Mouse (Mus musculus): Measurements from ENCODE around the gene Sdk2. TPM values are rescaled to one million over a fixed set of nuclear protein-coding genes. Genes with fewer than 3 reads are reported as not detected.

The Sdk2 gene
- polyA plus RNA-seq, 1 experiment from 2014 or later: 7.1 TPM

DNA sequence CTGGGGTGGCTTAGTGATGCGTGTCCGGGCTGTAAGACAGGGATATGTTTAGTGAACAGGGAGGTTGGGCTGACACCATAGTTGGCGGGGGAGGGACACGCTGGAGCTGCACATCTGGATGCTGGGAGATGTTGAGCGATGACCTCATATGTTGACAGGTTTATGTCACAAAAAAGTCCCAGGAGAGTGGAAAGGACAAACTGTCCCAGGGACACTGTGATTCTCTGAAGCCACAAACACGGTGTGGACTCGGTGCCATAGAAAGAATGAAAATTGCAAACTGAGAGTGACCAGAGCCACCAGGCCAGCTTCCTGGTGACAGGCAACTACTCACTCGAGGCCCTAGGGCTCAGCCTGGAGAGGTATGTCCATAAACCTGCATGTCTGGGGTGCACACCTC is 199.8 kb downstream of the Sdk2 start:
- Histone ChIP-seq H3K4me2 (replicated peaks) (no peak overlapping the region), H3K36me3 (peaks cover 5% of the 10 kb centered on the region; the same call in 1 of the 2 replicates), H3K4me3 (no peak overlapping the region), H3K9ac (replicated peaks) (no peak overlapping the region), H3K27me3 (peaks cover 15% of the 10 kb centered on the region; the same call in 1 of the 2 replicates), H3K9me3 (no peaks in the 10 kb centered on the region), H3K27ac (replicated peaks) (no peak overlapping the region), H3K4me1 (peaks cover 7% of the 10 kb centered on the region; the same call in 1 of the 2 replicates)
- ATAC-seq (ENCODE audit: low FRiP score, low read depth): no peak
- WGBS: 87% methylated on average over 8 of the region's 8 CpGs

DNA sequence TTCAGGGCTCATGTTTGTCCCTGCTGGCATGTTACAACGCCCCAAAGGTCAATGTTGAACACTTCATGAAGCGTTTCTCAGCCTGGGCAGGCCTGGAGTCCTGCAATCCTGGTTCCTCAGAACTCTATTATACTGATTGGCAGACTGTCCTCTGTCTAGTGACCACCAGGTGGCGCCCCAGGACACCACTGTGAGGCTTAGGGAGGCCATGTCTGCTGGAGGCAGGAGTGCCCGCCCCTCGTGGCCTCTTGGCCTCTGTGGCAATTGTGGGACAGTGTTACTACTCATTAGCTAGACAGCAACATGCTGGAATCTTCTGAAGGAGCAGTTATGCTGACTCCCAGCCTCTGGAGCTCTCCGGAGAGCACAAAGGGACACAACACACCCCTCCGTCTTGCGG is 201.2 kb downstream of the Sdk2 start:
- Histone ChIP-seq H3K4me3 (no peak overlapping the region), H3K9me3 (no peaks in the 10 kb centered on the region), H3K27ac (replicated peaks) (no peak overlapping the region), H3K27me3 (peaks cover 15% of the 10 kb centered on the region; the same call in 1 of the 2 replicates), H3K4me2 (replicated peaks) (no peak overlapping the region), H3K4me1 (peaks cover 4% of the 10 kb centered on the region; the same call in 1 of the 2 replicates), H3K36me3 (peaks cover 3% of the 10 kb centered on the region; the same call in 1 of the 2 replicates), H3K9ac (replicated peaks) (no peak overlapping the region)
- WGBS: 35% methylated on average over 8 of the region's 8 CpGs
- peak; percentile 82 for ATAC-seq (ENCODE audit: low FRiP score, low read depth)

- Histone ChIP-seq H3K4me1 (peaks cover 4% of the 10 kb centered on the region; the same call in 1 of the 2 replicates), H3K27me3 (peaks cover 15% of the 10 kb centered on the region; the same call in 1 of the 2 replicates), H3K4me3 (no peak overlapping the region), H3K27ac (replicated peaks) (no peak overlapping the region), H3K9ac (replicated peaks) (no peak overlapping the region), H3K9me3 (0 out of 2 replicates have a peak, but pooled peaks cover 4% of the 10 kb centered on the region), H3K4me2 (replicated peaks) (no peak overlapping the region), H3K36me3 (peaks cover 12% of the 10 kb centered on the region; the same call in 1 of the 2 replicates)
- 77% methylated on average over 5 of the region's 5 CpGs for WGBS
- ATAC-seq (ENCODE audit: low FRiP score, low read depth): no peak
These were observed 203.4 kb downstream of the Sdk2 start for GRCm38 (mm10) chr11:113863408-113863807.

DNA sequence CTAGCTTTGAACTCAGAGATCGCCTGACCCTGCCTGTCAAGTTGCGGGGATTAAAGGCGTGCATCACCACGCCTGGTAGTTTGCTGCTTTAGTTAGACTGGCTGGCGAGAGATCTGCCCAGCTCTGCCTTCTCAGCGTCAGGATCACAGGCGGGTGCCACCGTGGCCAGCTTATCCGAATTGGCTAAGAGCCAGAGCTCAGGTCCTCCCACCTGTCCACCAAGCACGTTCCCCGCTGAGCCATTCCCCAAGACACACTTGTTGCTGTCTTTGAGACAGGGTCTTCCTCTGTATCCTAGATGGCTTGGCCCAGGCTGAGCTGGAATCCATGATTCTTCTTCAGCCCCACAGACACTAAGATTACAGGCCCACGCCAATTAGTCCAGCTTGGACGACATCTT is 211.2 kb downstream of the Sdk2 start:
- H3K27ac ChIP-seq (replicated peaks): no peak overlapping the region
- no peak overlapping the region for H3K4me2 ChIP-seq (replicated peaks)
- H3K4me1 ChIP-seq: no peaks in the 10 kb centered on the region
- no peak overlapping the region for H3K4me3 ChIP-seq
- H3K9ac ChIP-seq (replicated peaks): no peak overlapping the region
- WGBS: 84% methylated on average over 13 of the region's 13 CpGs
- no peaks in the 10 kb centered on the region for H3K27me3 ChIP-seq
- ATAC-seq (ENCODE audit: low FRiP score, low read depth): no peak
- 0 out of 2 replicates have a peak, but pooled peaks cover 4% of the 10 kb centered on the region for H3K9me3 ChIP-seq
- H3K36me3 ChIP-seq: peaks cover 23% of the 10 kb centered on the region

- Histone ChIP-seq H3K4me2 (replicated peaks) (no peak overlapping the region), H3K27ac (replicated peaks) (no peak overlapping the region), H3K9me3 (no peaks in the 10 kb centered on the region), H3K36me3 (peaks cover 4% of the 10 kb centered on the region), H3K27me3 (no peaks in the 10 kb centered on the region; the same call in 1 of the 2 replicates), H3K4me1 (0 out of 2 replicates have a peak, but pooled peaks cover 5% of the 10 kb centered on the region), H3K9ac (replicated peaks) (no peak overlapping the region), H3K4me3 (no peak overlapping the region)
- WGBS: 87% methylated on average over 8 of the region's 8 CpGs
- no peak for ATAC-seq (ENCODE audit: low FRiP score, low read depth)
These were observed 215.1 kb downstream of the Sdk2 start for GRCm38 (mm10) chr11:113851750-113852149.

- Histone ChIP-seq H3K9me3 (no peaks in the 10 kb centered on the region), H3K9ac (replicated peaks) (no peak overlapping the region), H3K27me3 (no peaks in the 10 kb centered on the region; the same call in 1 of the 2 replicates), H3K36me3 (peaks cover 4% of the 10 kb centered on the region), H3K27ac (replicated peaks) (no peak overlapping the region), H3K4me1 (0 out of 2 replicates have a peak, but pooled peaks cover 5% of the 10 kb centered on the region), H3K4me3 (no peak overlapping the region), H3K4me2 (replicated peaks) (no peak overlapping the region)
- 60% methylated on average over 7 of the region's 7 CpGs for WGBS
- no peak for ATAC-seq (ENCODE audit: low FRiP score, low read depth)
These were observed 217.5 kb downstream of the Sdk2 start for GRCm38 (mm10) chr11:113849322-113849721.

DNA sequence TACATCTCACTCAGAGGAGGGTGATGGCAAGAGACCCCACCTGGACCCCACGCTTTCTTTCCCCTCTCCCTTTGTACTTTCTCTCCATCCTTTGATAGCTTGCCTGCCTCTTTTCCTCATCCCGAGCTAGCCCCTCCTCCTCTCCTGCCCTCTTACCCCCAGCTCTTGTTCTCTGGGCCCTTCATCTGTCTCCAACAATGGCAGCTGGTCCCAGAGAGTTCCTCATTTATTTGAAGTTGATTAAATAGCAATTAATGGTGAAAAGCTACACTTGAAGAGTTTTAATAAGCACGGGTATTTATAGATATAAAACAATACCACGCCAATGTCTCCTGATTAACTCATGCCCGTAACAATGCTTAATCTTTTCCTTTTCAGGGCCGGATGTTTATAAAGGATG is 222.9 kb downstream of the Sdk2 start:
- no peak for ATAC-seq (ENCODE audit: low FRiP score, low read depth)
- WGBS: 43% methylated on average over 6 of the region's 6 CpGs

DNA sequence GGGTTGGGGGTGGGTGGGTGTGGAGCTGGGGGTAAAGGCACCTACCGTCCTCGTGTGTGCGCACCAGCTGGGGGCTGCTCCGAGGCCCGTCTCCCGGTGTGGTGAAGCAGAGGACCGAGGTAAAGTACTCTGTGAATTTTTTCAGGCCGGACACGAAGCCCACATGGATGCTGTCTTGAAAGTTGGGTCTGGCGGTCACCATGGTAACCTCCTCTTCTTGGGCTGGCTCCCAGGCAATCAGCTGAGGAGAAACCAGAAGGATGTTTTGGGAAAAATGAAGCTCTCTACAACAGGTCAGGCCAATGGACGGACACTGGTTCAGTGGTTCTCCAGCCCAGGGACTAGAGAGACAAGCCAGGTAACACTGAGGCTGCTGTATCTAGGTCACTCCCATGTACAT is 224.0 kb downstream of the Sdk2 start:
- Histone ChIP-seq H3K4me1 (peaks cover 5% of the 10 kb centered on the region), H3K4me3 (no peak overlapping the region), H3K36me3 (peaks cover 6% of the 10 kb centered on the region), H3K4me2 (replicated peaks) (no peak overlapping the region), H3K9ac (replicated peaks) (no peak overlapping the region), H3K27ac (replicated peaks) (no peak overlapping the region), H3K27me3 (no peaks in the 10 kb centered on the region), H3K9me3 (no peaks in the 10 kb centered on the region)
- WGBS: 94% methylated on average over 11 of the region's 11 CpGs
- no peak for ATAC-seq (ENCODE audit: low FRiP score, low read depth)

More for the DNA sequence above, 222.9 kb downstream of the Sdk2 start:
- H3K4me2 ChIP-seq (replicated peaks): no peak overlapping the region
- peaks cover 6% of the 10 kb centered on the region for H3K36me3 ChIP-seq
- peaks cover 5% of the 10 kb centered on the region for H3K4me1 ChIP-seq
- H3K27me3 ChIP-seq: no peaks in the 10 kb centered on the region
- H3K4me3 ChIP-seq: no peak overlapping the region
- no peak overlapping the region for H3K27ac ChIP-seq (replicated peaks)
- no peaks in the 10 kb centered on the region for H3K9me3 ChIP-seq
- no peak overlapping the region for H3K9ac ChIP-seq (replicated peaks)

DNA sequence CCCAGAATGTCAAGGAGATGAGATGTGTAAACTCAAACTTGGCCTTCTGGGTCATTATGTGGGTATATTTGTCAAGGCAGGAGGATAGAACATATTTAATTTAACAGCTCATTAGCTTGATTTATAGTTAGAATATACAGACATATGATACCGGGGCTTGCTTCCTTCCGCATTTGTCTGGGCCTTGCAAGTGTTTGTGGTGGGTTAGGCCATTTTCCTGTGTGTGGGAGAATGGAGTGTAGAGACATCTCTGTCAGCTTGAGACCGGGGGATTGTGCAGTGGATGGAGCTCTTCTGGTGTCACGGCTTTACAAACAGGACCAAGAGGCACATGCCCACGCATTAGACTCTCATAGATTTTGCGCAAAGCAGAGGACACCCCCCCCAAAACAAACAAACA is 235.2 kb downstream of the Sdk2 start:
- H3K27me3 ChIP-seq: 0 out of 2 replicates have a peak, but pooled peaks cover 6% of the 10 kb centered on the region
- H3K4me3 ChIP-seq: no peak overlapping the region
- H3K4me2 ChIP-seq (replicated peaks): no peak overlapping the region
- H3K27ac ChIP-seq (replicated peaks): no peak overlapping the region
- no peak for ATAC-seq (ENCODE audit: low FRiP score, low read depth)
- no peak overlapping the region for H3K9ac ChIP-seq (replicated peaks)
- H3K4me1 ChIP-seq: peaks cover 17% of the 10 kb centered on the region
- 95% methylated on average over 6 of the region's 6 CpGs for WGBS
- peaks cover 17% of the 10 kb centered on the region; the same call in 1 of the 2 replicates for H3K36me3 ChIP-seq
- H3K9me3 ChIP-seq: no peaks in the 10 kb centered on the region

DNA sequence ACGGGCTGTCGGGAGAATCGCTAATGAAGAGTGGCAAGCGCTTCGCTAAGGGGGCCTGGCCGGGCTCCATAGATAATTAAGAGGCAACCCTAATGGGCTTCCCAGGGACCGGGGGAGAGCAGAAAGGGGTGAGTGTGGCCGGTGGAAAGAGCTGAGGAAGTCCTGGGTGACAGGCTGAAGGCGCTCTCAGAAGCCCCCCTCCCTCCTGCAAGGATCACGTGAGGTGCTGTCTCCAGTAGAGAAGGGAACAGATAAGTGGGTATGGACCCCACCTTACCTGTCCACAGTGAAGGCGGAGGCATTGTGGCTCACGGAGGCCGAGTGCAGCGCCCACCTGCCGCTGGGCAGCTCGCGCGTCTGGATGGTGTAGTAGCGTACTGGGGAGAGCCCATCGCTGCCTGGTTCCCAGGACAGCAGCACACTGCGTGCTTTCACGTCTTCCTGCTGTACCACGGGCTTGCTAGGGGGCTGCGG is 238.7 kb downstream of the Sdk2 start:
- Histone ChIP-seq H3K4me2 (replicated peaks) (peak overlapping the region; percentile 44), H3K9me3 (no peaks in the 10 kb centered on the region), H3K9ac (replicated peaks) (peak overlapping the region; percentile 37), H3K4me3 (peak overlapping the region; percentile 17), H3K27me3 (0 out of 2 replicates have a peak, but pooled peaks cover 6% of the 10 kb centered on the region), H3K27ac (replicated peaks) (peak overlapping the region; percentile 67), H3K36me3 (peaks cover 10% of the 10 kb centered on the region; the same call in 1 of the 2 replicates), H3K4me1 (peaks cover 17% of the 10 kb centered on the region)
- WGBS: 33% methylated on average over 24 of the region's 24 CpGs
- ATAC-seq (ENCODE audit: low FRiP score, low read depth): peak; percentile 75

DNA sequence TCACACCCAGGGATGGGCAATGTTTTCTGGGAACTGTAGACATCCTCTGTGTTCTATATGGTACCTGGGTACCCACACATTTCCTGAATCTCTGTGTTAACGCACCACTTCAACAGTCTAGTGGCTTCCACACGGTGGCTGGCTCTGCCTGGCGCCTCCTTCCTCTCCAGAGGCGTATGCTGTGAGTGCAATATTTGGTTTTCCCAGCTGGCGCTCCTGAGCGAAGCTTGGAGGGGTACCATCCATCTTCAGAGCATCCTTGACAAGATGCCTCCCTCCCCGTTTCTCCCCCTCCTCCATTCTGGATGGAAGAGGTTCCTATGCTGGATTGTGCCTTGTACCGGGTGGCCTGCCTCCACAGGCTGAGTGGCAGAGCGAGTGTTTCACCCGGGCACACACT is 246.8 kb downstream of the Sdk2 start:
- Histone ChIP-seq H3K9me3 (no peaks in the 10 kb centered on the region), H3K36me3 (peaks cover 11% of the 10 kb centered on the region; the same call in 1 of the 2 replicates), H3K9ac (replicated peaks) (no peak overlapping the region), H3K4me3 (no peak overlapping the region), H3K27ac (replicated peaks) (no peak overlapping the region), H3K4me2 (replicated peaks) (no peak overlapping the region), H3K4me1 (peaks cover 7% of the 10 kb centered on the region; the same call in 1 of the 2 replicates), H3K27me3 (no peaks in the 10 kb centered on the region)
- 91% methylated on average over 10 of the region's 10 CpGs for WGBS
- no peak for ATAC-seq (ENCODE audit: low FRiP score, low read depth)

DNA sequence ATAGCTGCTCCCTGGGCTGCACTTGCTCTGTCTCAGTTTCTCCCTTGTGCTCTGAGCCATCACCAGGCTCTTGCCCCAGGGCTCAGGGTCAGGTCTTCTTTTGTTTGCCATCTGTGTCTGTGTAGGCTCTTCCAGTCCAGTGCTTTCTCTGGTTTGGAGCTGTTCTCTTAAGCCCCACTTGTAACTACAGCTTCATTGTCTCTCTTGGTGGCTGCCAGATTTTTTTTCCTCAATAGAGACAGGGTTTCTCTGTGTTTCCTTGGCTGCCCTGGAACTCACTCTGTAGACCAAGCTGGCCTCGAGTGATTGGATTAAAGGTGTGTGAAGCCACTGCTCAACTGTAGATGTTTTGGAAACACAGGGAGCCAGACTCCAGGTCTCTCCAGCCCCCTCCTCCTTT is 247.8 kb downstream of the Sdk2 start:
- no peaks in the 10 kb centered on the region for H3K9me3 ChIP-seq
- no peaks in the 10 kb centered on the region for H3K27me3 ChIP-seq
- WGBS: 9% methylated on average over 1 of the region's 1 CpGs
- H3K9ac ChIP-seq (replicated peaks): no peak overlapping the region
- H3K4me1 ChIP-seq: peaks cover 7% of the 10 kb centered on the region; the same call in 1 of the 2 replicates
- ATAC-seq (ENCODE audit: low FRiP score, low read depth): no peak
- H3K4me2 ChIP-seq (replicated peaks): no peak overlapping the region
- H3K36me3 ChIP-seq: peaks cover 11% of the 10 kb centered on the region; the same call in 1 of the 2 replicates
- H3K27ac ChIP-seq (replicated peaks): no peak overlapping the region
- H3K4me3 ChIP-seq: no peak overlapping the region

Data from midbrain, embryonic 12.5 days (tissue).